Mouse (Mus musculus) embryo, embryonic 11.5 days (tissue): ENCODE measurements around the gene Slf2.
A peak's percentile ranks its signal among the peaks of the same experiment; 100 is the strongest.

Source experiments
- DNase-seq: peaks from one replicate; pipeline ENCODE4 v3.0.0-alpha.2; 2012; ENCODE audit warnings: low read depth, low spot score

Slf2 gene

DNA sequence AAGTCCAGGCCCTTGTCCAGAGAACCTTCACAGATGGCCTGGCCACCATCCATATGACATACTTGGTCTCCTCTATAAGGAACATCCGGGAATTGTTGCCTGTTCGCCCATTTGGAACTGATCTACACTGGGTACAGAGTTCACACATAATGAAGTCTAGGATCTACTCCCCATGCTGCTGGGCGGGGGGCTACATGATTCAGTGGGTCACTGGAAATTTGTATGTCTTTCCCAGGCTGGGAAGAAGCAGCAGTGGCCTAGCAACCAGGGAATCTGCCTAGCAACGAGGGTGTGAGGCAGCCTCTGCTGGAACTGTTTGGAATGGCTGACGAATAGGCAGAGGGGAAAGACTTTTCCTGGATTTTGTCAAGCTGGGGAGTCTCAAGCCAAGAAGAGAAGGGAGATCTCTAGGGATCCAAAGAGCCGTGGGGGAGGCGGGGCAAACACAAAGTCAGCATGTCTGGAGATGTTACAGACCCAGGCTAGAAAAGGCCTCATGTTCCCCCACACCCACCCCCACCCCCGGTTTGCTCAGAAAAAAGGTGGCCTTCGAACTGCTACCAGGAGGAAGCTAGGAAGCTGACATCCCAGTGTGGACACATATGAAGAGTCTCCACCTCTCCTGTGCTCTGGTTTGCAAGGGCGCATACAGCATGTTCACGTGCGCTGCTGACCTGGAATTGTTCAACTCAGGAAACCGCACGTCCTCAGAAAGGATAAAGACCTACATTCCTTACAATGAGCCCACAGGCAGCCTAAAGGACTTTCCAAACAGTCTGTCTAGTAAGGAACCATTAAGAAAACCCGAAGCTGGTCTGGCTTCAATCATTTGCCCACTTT, 22.9 kb upstream of the Slf2 start:
- DNase-seq: no peak

DNA sequence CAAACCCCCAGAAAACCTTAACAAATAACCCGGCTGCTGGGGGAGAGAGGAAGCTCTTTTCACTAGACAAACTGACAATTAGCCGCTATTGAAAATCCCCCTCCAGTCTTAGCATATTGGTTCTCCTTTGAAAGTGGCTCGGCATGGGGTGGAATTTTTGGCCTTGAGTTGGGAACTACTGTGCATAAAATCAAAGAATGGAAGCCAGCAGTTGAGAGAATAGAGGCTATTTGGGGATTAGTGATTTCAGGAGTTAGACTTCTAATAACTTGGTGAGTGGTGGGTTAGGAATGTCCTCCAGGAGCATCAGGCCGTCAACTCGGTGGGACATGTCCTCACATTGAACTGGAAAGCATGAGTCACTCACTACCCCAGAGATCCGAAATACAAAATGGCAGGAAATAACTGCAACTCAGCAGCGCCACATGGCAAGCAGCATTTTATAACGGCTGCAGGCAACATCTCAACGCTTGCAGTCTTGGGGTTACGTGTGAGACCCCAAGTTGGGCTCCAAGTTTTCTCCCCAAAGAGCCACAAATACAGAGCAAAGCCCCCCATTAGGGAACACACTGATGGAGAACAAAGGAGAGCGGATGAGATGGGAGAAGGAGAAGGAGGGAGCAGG, 22.0 kb upstream of the Slf2 start:
- no peak for DNase-seq

DNA sequence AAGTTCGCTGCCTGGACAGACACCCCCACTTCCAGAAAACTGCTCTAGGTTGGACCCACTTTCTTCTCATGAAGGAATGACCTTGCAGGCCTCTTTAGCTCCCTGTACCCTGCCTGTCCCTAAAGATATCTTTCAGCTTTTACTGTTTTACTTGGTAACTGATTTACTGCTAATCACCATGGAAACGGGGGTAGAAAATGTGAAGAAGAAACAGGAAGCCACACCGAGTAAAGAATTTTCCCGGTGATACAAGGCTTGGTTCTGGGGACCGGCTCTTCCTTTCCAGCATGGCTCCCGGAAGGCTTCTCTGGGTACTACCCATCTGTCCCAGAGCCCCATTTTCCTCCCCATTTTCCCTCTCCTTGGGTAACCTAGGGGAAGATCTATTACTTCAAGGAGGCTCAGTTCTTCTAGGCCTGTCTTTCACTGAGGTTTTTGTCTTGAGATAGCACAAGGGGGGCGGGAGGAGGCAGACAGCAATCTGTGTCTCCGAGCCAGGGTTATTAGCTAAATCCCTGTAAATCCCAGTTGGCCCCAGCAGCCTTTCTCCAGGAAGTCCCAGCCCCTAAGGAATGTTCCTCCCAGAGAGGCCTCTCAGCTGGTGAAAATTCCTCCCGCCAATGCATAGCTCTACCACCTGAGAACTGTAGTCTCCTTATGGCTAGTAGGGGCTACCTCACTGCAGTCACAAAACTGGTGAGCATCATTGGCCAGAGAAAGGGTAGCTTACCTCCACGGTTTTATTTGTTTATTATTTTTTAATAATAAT, 16.3 kb upstream of the Slf2 start:
- DNase-seq: no peak

DNA sequence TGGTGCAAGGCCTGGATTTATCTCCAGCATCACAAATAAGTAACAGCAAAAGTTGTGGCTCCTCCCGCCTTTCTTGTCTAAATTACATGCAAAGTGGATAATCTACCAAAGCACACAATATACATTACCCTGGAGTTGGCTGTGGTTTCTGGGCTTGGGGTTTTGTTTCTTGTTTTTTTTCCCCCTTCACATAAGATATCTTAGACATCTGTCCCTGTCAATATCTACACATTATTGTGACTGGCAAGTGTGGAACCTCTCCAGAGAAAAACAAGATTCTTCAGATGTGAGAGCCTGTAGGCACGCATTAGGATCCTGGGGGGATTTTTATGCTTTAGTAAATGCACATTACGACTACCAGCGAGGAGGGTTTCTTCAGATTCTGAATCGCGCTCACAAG, 12.8 kb upstream of the Slf2 start:
- DNase-seq: no peak

DNA sequence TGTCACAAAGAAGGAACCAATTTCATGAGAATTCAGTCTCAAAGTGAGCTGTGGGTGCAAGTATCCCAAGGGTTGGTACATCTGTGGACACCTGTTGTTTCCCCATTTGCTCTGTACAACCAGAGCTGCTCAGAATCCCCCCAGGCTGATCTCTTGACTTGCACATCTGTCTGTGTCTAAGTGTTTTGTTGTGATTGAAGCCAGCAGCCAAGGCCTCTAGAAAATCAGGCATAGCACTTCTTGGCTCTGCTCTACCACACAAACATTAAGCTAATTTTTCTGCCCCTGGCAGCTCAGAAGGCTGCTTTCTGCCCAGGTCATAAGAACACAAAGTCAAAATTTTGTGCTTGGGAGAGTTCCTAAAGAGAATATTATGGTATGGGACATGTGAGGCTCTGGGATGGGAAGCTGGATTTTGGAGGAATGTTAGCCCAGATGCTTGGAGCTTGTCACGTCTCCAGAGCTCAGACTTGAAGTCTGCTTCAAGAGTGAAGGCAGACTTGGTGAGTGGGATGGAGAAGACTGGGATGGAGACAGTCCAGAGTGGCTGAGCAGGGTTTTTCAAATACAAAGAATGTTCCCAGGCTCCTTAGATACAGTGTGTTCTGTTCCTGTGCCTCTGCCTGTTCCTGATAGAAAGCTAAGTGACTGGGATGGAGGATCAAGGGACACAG, 9.3 kb upstream of the Slf2 start:
- DNase-seq: no peak

DNA sequence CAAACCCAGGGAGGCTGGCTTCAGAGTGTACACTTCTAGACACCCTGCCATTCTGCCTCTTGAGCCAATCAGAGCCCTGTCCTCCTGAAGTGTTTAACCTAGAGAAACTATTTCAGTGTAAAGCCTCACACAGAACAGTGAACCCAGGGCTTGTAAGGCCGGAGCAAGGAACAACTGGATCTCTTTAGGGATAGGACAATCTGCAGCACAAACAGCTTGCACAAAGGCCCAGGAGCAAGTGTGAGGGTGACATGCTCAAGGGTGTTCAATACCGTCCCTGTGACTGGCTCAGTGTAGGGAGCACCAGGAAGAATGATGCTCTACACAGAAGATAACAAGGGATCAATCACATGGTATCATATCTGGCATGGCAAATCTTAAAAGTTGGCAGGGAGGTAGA, 8.4 kb upstream of the Slf2 start:
- no peak for DNase-seq

DNA sequence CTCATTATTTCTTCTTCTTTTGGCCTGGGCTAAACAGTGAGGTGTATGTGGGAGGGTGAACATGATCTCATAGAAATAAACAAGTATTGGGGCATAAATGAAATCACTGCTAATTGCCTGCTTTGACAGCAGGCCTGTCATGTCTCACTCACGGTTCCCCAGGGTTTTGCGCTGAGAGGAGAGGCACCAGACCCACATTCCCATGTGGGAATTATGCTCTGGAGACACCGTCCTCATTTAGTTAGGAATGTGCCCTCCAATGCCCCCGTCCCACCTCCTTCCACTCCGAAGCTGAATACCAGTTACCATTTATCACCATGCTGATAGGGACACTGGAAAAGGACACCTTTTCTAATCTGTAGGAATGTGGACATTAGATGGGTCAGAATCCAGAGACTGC, 6.3 kb upstream of the Slf2 start:
- DNase-seq: no peak

DNA sequence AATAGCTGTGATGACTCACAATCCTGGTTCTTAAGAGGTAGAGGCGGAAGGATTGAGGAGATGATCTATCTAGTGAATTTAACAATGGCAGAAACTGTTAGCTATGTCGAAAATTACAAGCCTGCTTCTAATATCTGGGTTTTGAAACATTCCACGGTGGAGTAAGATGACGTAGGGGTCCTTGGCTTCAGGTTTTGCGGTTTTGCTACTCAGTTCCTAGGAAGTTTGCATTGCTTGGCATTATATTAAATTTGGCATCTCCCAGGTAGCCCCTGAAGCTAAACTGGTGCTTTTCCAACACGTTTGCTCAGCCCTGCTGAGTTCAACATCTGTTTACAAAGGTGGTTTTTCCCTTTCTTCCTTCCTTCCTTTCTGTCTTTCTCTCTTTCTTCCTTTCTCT, 4.2 kb upstream of the Slf2 start:
- no peak for DNase-seq

DNA sequence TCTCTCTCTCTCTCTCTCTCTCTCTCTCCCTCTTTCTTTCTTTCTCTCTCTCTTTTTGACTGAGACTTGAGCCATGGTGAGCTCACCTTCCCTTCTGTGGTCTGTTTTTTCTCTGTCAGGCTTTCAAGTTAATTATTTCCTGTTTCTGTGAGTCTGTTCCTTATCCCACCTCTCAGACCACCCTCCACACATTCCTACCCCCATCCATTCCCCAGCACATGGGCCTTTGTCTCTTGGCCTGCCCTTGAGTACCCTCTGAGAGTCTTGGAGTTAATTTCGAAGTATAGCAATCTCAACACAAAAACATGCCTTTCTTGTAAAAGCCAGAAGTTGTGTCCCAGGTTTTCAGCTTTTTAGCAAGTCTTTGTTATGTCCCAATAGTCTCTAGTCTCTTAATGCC, 3.7 kb upstream of the Slf2 start:
- no peak for DNase-seq

DNA sequence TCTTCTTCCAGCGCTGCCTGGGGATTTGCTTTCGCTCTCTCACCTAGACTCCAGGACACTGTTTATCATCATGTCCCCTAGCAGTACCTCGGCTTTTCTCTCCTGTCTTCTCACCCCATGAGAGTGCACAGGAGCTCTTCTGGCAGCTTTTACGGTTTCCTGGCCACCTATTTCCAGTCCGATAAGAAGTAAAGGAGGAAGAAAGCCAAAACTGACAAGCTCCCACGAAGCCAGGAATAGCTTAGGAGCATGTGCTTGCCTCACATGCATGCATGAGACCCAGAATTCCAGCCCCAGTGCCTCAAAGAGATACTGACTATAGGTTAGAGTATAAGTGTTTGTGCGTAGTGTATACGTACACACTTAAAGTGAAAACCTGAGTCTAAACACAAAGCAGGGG, 2.8 kb upstream of the Slf2 start:
- no peak for DNase-seq

DNA sequence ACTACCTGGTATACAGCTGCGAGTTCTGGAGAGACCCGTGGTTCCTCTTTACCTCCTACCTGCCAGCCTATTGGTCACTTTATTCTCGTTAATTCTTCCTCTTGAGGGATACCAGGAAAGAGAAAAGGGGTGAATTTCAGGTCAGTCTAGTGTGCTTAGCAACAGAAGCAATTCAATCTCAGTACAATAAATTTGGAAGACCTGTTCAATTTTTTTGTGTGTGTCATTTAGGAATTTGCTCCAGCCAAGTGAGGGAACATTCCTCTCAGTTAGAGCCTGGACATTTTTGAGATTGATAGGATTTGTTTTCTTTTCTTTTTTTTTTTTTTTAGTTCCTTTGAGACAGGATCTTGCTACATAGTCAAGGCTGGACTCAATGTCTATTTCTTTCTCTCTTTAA, 1.7 kb upstream of the Slf2 start:
- DNase-seq: no peak

DNA sequence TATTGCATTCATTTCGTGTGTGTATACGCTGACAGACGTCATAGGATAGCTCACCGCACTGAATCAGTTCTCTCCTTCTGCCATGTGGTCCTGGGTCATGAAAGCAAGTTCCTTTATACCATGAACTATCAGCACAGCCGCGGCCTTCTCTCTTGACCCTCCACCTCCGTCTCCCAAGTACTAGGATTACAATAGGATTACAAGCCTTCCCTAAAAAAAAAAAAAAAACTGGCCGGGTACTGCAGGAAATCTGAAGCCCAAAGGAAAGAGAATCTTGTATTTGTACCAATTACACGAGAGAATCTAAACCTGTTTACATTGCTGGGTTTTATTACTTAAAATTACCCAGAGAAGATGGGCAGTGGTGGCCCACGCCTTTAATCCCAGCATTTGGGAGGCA, 1.3 kb upstream of the Slf2 start:
- no peak for DNase-seq

DNA sequence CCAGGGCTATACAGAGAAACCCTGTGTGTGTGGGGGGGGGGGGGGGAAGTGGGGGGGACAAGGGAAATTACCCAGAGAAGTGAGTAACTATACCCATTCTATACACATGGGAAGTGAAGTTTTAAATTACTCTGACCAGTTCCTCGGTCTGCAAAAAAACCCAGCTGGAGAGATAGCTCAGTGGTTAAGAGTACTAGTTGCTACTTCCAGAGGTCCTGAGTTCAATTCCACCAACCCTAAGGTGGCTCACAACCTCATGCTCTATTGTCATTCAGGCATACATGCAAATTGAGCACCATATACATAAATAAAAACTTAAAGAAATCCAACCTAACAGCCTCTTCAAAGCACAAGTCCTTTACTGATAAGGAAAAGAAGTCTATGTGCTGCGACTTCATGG, 829 bp upstream of the Slf2 start:
- DNase-seq: no peak

DNA sequence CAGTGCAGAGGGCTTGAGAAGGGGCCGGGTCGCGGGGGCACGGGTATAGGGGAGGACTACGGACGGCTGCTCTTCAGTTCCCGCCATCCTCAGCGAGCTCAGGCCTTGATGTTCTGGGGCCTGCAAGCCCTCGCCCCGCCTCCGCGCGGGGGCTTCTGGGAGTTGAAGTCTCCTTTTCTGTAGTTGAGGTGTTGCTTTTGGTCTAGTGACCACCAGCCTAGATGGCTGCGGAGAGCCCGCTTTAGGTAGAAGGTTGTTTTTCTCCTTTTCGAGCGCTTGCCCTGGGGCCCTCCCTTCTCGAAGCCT, 456 bp downstream of the Slf2 start:
- DNase-seq: peak; percentile 87

DNA sequence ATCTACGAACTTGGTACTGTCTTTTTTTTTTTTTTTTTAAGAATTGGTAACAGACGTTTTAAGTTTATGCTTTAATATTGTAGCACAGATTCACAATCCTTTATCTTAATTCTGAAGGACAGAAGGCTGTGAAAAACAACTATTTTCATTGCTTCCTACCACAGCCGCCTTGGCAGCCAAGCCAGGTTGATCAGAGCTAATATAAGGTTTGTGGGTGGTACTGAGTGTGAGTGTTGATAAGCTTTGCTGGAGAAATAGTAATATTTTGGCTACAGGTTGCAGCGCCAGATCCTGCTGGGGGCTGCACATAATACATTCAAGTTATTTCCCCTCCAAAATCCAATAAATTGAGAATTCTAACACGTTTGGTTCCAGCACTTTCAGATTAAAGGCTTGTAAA, 1.1 kb downstream of the Slf2 start:
- DNase-seq: no peak

DNA sequence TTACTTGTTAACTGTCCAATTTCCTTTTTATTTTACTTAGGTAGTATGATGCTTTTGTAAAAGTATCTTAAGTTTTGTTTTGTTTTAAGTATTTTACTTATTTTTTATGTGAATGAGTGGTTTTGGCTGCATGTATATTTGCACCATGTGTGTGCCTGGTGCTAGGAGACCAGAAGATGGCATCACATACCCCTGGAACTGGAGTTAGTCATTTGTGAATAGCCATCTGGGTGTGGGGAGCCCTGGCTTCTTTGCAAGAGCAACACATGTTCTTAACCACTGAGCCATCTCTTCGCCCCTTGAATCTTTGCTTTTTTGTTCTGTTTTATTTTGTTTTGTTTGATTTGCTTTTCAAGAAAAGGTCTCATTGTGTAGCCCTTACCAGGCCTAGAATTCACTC, 2.2 kb downstream of the Slf2 start:
- no peak for DNase-seq

DNA sequence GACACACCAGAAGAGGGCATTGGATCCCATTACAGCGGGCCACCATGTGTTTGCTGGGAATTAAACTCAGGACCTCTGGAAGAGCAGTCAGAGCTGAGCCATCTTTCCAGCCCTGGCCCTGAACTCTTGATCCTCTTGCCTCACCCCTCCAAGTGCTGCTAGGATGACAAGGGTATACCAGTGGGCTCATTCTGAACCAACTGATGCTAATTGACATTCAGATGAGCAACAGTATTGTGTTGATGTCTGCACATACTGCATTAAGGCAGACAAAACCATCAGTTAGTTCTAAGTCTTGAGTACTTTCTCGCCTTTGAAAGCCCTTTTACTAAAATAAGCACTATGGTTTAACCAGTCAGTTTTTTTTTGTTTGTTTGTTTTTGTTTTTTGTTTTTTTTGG, 28.7 kb downstream of the Slf2 start:
- no peak for DNase-seq

DNA sequence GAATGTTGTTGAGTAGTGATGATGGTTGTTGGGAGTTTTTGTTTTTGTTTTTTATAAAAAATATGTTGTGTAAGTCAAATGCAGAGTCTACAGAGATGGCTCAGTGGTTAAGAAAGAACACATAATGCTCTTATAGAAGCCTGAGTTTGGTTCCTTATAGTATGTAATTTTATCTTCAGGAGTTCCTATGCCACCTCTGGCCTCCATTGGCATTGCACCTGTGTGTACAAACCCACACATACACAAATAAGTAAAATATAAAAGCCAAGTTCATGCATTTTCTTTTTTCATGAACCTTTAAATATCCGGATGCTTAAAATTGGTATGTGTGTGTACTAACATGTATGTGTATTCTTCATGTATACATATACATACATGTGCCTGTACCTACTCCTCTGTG, 35.0 kb downstream of the Slf2 start:
- no peak for DNase-seq

DNA sequence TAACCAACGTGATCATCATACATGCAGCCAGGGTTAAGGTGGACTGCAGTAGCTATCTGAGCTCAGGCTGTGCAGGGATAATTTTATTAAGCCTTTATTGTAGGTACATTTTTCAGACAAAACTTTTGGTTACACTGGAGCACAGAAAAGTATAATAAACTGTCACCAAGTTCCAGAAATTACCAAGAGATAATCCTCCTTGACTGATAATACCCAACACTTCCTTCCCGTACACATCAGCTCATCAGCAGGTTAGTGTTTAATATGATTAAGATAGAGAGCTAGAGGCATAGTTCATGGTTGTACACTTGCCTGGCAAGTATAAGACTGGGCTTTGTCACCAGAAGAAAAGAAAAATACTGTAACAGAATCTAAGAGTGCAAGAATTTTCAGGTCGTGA, 37.4 kb downstream of the Slf2 start:
- no peak for DNase-seq

DNA sequence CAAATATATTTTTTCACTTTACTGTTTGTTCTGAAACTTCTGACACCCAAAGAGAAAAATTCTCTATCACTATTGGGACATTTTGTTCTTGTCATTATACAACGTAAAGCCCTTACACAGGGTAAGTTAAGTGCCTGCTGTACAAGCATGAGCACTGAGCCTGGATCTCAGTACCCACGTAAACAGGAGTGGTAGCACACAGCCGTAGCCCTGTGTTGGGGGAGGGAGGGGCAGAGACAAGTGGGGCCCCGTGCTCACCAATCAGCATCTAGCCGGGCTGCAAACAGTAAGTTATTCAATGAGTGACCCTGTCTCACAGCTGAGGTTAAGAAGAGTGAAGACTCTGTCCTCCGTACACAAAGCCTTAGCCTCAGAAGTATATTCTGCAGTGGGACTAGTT, 45.7 kb downstream of the Slf2 start:
- DNase-seq: no peak

DNA sequence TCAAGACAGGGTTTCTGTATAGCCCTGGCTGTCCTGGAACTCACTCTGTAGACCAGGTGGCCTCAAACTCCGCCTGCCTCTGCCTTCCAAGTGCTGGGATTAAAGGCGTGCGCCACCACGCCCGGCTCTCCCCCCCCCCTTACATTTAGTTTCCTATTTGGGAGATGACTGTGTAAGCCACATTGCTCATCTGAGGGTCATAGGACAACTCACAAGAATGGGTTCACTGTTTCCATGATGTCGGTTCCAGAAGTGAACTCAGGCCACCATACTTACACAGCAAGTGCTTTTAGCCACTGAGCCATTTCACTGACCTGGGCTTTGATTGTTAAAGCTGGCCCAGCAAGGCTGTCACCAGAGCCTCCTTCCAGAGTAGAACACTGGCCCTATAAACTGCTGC, 46.2 kb downstream of the Slf2 start:
- DNase-seq: no peak

DNA sequence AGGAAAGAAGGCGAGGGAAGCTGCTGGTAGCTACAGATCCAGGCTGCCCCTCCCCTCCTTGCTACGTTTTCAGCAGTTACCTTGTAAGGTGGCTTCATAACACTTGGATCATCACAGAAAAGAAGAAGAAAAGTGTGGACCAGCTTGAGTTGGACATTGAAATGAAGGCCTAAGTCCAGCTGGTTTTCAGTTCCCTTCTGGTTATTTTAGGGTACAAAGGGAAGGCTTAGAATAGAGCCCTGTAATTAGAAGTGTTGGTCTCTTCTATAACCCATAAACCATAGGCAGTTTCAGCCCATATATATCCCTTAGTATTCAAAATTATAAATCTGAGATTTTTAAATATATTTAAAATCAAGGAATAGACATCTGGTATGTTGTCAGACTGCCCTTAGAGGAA, 49.8 kb downstream of the Slf2 start:
- DNase-seq: no peak
